Mouse (Mus musculus) neural tube, embryonic 15.5 days (tissue): ENCODE measurements at regions not wholly inside any gene's neighbourhood (a gene's known extent, or its start where the extent isn't known, plus 50 kb on each side); places are given as distances from the start of the nearest gene placed in this dataset.

Experiments
- ATAC-seq: fragments of 200-750 bp; cut with Nextera tagmentation; 2 replicates; pipeline ENCODE4 v1.8.0; 2017; ENCODE audit warnings: mild to moderate bottlenecking, moderate TSS enrichment, moderate library complexity; ENCODE audit not compliant: low FRiP score
- H3K27ac ChIP-seq: fragments of 300-500 bp; sonication (generic); replicated peaks from 2 replicates; pipeline ENCODE4 v1.5.1; 2015; ENCODE audit warnings: mild to moderate bottlenecking, inconsistent platforms
- H3K27me3 ChIP-seq: fragments of 300-500 bp; sonication (generic); replicated peaks from 2 replicates; pipeline ENCODE4 v1.6.1; 2015; ENCODE audit warnings: inconsistent platforms
- H3K36me3 ChIP-seq: fragments of 300-500 bp; sonication (generic); 2 replicates; pipeline ENCODE4 v1.6.1; 2015; ENCODE audit warnings: inconsistent platforms
- H3K4me1 ChIP-seq: fragments of 300-500 bp; sonication (generic); 2 replicates; pipeline ENCODE4 v1.6.1; 2015; ENCODE audit warnings: inconsistent platforms
- H3K4me2 ChIP-seq: fragments of 300-500 bp; sonication (generic); 2 replicates; pipeline ENCODE4 v1.6.1; 2015; ENCODE audit warnings: inconsistent platforms, mild to moderate bottlenecking, moderate library complexity
- H3K4me3 ChIP-seq: fragments of 300-500 bp; sonication (generic); replicated peaks from 2 replicates; pipeline ENCODE4 v1.5.1; 2015; ENCODE audit warnings: mild to moderate bottlenecking, inconsistent platforms
- H3K9ac ChIP-seq: fragments of 300-500 bp; sonication (generic); replicated peaks from 2 replicates; pipeline ENCODE4 v1.6.1; 2015; ENCODE audit warnings: mild to moderate bottlenecking, inconsistent platforms
- H3K9me3 ChIP-seq: fragments of 300-500 bp; sonication (generic); replicated peaks from 2 replicates; pipeline ENCODE4 v1.6.1; 2016; ENCODE audit warnings: inconsistent platforms
- WGBS: fragments of 180-500 bp; shearing (Covaris S2); methylation state at CpG from one replicate; pipeline ENCODE4 v1.1.7; 2015; ENCODE audit warnings: mixed read lengths; 5-methylcytosine and 5-hydroxymethylcytosine counted together

DNA sequence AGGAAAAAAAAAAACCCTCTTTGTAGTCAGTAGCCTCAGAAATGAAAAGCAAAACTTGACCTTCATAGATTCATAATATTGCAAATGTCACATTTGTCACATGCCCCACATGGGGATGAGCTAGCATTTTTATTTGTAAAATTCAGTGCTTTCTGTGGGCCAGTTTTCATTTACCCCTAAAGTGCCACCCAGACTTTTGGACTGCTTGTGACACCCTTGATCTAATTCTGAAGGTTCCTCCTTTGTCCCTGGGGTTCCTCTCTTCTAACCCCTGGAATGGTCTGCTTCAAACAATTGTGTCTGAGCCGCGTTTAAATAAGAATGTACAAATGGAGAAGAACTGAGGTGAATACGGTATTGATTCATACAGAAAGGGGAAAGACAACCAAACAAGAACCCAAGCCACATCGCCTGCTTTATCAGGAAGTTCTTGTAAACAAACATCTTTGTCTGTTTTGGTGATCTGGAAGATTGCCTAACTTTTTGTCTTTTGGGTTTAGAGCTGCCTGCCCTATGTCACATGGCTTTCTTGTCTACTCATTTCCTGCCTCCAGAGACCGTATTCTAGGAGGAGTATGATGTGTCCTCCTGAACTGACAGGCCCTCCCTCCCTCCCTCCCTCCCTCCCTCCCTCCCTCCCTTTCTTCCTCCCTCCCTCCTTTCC lies 203.1 kb upstream of the Gm9833 start:
- peaks cover 14% of the 10 kb centered on the region for H3K4me1 ChIP-seq
- no peak overlapping the region for H3K9ac ChIP-seq
- H3K9me3 ChIP-seq: no peaks in the 10 kb centered on the region
- H3K27ac ChIP-seq: no peak overlapping the region
- no peaks in the 10 kb centered on the region for H3K36me3 ChIP-seq
- no peak overlapping the region for H3K4me3 ChIP-seq
- no peak overlapping the region for H3K4me2 ChIP-seq
- ATAC-seq: no peak
- WGBS: 63% methylated on average over 5 of the region's 5 CpGs
- no peaks in the 10 kb centered on the region for H3K27me3 ChIP-seq

DNA sequence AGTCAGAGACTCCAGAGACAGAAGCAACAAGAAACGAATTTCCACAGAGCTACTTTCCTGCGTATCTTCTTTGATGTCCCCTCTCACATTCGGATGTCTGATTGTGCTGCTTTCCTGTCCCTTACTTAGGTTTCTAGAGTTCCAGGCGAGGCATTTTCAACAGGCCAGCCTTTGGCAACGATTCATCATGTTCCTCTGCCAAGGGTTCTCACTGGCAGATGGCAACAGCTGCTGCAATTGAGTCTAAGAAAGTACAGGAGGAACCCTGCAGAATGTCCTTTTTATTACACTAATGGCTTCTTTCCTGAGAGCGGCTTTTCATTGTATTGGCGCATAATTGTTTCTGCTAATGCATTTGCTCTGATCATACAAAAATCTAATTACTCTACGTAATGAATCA lies 202.3 kb upstream of the Gm9833 start:
- no peaks in the 10 kb centered on the region for H3K9me3 ChIP-seq
- no peak; the same call in 1 of the 2 replicates for ATAC-seq
- no peak overlapping the region for H3K4me2 ChIP-seq
- H3K4me1 ChIP-seq: peaks cover 14% of the 10 kb centered on the region
- no peak overlapping the region for H3K9ac ChIP-seq
- no peak overlapping the region for H3K27ac ChIP-seq
- H3K36me3 ChIP-seq: no peaks in the 10 kb centered on the region
- 22% methylated on average over 8 of the region's 8 CpGs for WGBS
- H3K27me3 ChIP-seq: no peaks in the 10 kb centered on the region
- H3K4me3 ChIP-seq: no peak overlapping the region

DNA sequence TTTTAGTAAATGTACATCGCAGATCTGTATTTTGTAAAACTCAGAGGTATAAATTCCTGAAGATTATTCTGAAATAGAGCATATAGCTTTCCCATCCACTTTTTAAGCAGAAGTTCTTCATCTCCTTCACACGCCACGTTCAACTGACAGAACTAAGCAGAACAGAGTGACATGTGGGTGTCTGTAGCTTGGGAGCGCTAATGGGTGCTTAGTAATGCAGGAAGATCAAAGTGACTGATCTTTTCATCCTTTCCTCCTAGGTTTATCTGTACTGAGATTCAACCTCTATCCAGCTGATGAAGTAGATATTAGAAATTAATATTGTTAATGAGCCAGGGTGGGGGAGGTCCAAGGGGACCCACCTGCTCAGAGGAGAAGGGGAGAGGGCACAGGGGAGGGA lies 201.8 kb upstream of the Gm9833 start:
- Histone ChIP-seq H3K9me3 (no peaks in the 10 kb centered on the region), H3K4me1 (peaks cover 14% of the 10 kb centered on the region), H3K36me3 (no peaks in the 10 kb centered on the region), H3K27ac (no peak overlapping the region), H3K27me3 (no peaks in the 10 kb centered on the region), H3K4me2 (no peak overlapping the region), H3K9ac (no peak overlapping the region), H3K4me3 (no peak overlapping the region)
- 56% methylated on average over 4 of the region's 4 CpGs for WGBS
- no peak for ATAC-seq

DNA sequence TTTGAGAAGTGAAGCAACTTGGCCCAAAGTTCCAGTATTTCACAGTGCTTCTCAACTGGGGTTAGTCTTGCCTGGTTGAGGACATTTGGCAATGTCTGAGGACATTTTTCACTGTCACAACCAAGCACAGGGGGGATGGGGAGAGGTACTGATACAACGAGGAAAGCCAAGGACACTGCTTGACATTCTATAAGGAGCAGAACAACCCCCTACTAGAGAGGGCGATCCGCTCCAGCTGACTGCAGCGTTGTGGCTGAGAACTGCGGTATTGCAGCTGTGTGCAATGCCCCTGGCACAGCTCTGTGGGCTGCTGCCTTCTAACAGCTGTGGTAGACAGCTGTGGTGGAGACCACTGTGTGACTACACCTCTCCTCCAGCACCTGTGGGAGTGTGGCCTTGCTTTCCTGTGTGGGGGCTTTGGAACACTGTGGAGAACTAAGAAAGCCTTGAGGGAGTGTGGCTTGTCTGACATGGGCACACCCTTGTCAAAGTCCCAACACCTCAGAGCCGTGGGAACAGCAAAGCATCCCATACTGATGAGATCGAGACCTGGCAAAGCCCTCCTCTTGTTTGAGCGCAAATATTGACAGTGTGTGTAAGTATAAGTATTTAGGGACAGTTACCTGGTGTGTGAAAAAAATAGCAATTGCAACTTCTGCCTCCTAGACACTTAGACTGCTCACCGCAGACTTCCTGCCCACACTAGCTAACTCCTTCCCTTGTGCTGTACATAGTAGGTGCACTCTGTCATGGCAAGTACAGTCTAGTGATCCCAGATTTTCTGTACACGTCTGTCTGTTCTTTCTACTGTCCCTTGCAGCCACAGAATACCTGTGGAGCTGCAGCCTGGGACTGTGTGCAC lies 200.9 kb upstream of the Gm9833 start:
- Histone ChIP-seq H3K27me3 (no peaks in the 10 kb centered on the region), H3K4me1 (peaks cover 14% of the 10 kb centered on the region), H3K36me3 (no peaks in the 10 kb centered on the region), H3K9ac (no peak overlapping the region), H3K4me2 (no peak overlapping the region), H3K27ac (no peak overlapping the region), H3K4me3 (no peak overlapping the region), H3K9me3 (no peaks in the 10 kb centered on the region)
- 77% methylated on average over 10 of the region's 10 CpGs for WGBS
- peak; percentile 45; the same call in 1 of the 2 replicates for ATAC-seq

DNA sequence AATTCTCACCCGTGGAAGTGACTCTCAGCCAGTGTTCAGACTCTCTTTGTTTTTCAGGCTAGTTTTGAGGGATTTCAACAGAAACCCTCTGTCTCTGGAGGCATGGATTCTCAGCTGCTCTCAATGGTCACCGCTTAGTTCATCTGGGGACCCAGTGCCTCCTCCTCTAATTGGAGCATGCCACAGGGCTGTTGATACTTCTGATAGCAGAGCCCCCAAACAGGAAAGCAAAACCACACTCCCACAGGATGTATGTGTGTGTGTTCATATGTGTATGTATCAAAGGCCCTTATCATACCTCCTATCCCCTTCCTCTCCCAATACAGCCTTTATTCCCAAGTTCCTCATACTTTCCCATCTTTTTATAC lies 200.3 kb upstream of the Gm9833 start:
- H3K36me3 ChIP-seq: no peaks in the 10 kb centered on the region
- no peak overlapping the region for H3K4me3 ChIP-seq
- H3K27me3 ChIP-seq: no peaks in the 10 kb centered on the region
- no peaks in the 10 kb centered on the region for H3K9me3 ChIP-seq
- no peak overlapping the region for H3K4me2 ChIP-seq
- ATAC-seq: no peak
- 93% methylated on average over 2 of the region's 2 CpGs for WGBS
- H3K27ac ChIP-seq: no peak overlapping the region
- H3K4me1 ChIP-seq: peaks cover 14% of the 10 kb centered on the region
- no peak overlapping the region for H3K9ac ChIP-seq

DNA sequence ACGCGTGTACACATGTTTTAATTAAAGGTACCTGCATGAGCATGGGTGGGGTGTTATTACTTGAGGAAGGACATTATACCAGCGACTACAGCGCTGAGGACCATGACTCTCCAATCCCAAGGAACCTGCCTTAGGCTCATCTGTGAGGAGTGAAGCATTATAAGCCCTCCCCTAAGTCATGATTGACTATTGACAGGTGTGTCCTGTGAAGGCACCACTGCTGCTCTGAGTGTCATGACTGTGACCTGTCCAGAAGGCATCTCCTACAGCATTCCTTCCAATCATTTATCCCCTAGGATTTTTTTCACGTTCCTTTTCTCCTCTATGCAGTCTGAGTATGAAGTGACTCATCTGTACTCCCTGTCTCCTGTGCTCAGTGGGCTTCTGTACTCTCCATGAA lies 199.9 kb upstream of the Gm9833 start:
- no peak overlapping the region for H3K27ac ChIP-seq
- no peaks in the 10 kb centered on the region for H3K27me3 ChIP-seq
- peaks cover 14% of the 10 kb centered on the region for H3K4me1 ChIP-seq
- ATAC-seq: no peak
- no peaks in the 10 kb centered on the region for H3K9me3 ChIP-seq
- H3K4me2 ChIP-seq: no peak overlapping the region
- no peaks in the 10 kb centered on the region for H3K36me3 ChIP-seq
- H3K4me3 ChIP-seq: no peak overlapping the region
- H3K9ac ChIP-seq: no peak overlapping the region
- WGBS: 90% methylated on average over 5 of the region's 5 CpGs

DNA sequence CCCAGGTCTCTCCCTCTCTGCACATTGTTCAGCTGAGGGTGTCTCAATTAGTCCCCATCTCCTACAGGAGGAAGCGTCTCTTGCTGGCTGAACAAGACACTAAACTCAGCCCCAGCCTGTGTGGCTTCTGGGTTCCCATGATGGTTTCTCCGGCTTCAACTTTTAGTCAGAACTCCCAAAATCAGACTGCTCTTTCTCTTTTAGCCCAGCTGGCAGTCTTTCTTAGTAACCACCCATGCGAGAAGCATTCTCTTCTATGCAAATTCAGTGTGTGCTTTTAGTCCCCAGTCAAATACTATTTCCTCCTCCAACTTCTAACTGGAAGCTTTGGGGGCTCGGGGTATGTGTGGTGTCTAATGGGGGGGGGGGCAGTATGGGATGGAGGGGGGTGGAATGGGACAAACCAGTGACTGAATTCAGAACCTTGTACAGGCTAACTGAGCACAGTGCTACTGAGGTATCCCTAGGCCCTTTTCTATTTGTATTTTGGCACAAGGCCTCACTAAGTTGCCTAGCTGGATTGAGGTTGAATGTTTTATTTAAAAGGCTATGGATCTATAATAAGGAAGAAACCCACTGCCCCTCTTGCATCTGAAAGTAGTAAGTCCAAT lies 194.9 kb upstream of the Gm9833 start:
- Histone ChIP-seq H3K4me3 (no peak overlapping the region), H3K9ac (no peak overlapping the region), H3K4me2 (no peak overlapping the region), H3K27ac (no peak overlapping the region), H3K4me1 (no peaks in the 10 kb centered on the region), H3K36me3 (no peaks in the 10 kb centered on the region), H3K27me3 (no peaks in the 10 kb centered on the region), H3K9me3 (no peaks in the 10 kb centered on the region)
- no peak for ATAC-seq
- 36% methylated on average over 4 of the region's 4 CpGs for WGBS

DNA sequence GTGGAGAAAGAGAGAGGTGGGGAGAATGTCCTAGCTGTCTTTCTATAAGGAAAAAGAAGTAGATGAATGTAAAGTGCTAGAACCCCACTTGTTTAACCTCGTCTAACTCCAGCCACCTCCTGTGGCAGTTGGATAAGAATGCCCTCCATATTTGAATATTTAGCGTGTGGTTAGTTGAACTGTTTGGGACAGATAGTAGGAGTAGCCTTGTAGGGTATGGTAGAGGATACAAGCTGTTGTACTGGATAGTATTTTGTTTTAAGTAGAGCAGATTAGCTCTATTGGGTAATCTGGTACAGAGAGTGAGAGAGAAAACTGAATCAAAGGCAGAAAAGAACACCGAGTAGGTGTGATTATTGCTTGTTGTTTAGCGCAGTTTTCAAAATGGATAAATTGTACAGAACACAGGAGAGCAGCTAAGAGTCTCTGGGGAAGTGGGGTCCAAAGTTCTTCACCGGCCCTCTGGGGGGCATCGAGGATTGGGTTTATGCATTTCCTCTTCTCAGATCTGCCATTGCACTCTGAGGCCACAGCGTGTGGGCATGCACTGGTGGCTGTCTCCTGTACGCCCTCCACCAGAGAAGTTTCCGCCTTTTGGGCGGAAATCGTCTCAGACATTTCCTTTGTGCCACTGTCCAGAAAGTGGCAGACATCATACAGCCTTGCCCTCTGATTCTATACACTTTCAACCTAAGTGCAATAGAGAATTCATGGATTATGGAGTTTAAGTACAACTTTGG lies 192.3 kb upstream of the Gm9833 start:
- no peak for ATAC-seq
- Histone ChIP-seq H3K9ac (no peak overlapping the region), H3K27ac (no peak overlapping the region), H3K9me3 (no peaks in the 10 kb centered on the region), H3K4me2 (no peak overlapping the region), H3K4me3 (no peak overlapping the region), H3K27me3 (no peaks in the 10 kb centered on the region), H3K4me1 (no peaks in the 10 kb centered on the region), H3K36me3 (no peaks in the 10 kb centered on the region)
- 94% methylated on average over 11 of the region's 11 CpGs for WGBS

DNA sequence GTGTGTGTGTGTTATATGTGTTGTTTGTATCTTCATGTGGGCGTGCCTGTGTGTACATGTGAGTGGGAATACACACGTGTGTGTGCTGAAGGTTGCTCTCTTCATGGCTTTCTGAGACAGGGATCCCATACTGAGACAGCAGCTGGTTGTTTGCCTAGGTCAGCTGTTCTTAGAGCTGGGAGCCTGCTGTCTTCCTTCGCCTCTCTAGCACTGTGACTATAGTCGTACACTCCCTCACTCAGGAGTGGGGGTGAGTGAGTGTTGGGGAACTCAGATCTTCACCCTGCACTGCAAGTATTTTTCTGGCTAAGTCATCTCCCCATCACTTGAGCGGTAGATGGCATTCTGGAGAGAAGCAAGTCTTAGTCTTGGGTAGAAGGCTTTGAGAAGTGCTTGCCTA lies 191.6 kb upstream of the Gm9833 start:
- no peak for ATAC-seq
- H3K36me3 ChIP-seq: no peaks in the 10 kb centered on the region
- H3K9ac ChIP-seq: no peak overlapping the region
- H3K27me3 ChIP-seq: no peaks in the 10 kb centered on the region
- H3K4me2 ChIP-seq: no peak overlapping the region
- H3K4me1 ChIP-seq: no peaks in the 10 kb centered on the region
- H3K4me3 ChIP-seq: no peak overlapping the region
- 82% methylated on average over 5 of the region's 5 CpGs for WGBS
- H3K9me3 ChIP-seq: no peaks in the 10 kb centered on the region
- no peak overlapping the region for H3K27ac ChIP-seq

DNA sequence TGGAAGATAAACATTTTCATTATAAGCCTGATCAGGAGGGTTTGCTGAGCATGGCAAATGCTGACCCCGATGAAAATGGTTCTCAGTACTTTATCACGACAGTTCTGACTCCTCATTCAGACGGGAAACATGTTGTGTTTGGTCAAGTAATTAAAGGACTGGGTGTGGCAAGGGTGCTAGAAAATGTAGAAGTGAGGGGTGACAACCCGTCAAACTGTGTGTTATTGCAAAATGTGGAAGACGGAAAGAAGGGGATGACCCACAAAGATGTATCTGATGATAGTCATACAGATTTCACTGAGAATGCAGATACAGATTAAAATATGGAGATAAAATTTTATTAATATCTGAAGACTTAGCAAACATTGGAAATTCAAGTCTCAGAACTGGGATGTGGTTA lies 186.2 kb upstream of the Gm9833 start:
- H3K9ac ChIP-seq: no peak overlapping the region
- H3K4me3 ChIP-seq: no peak overlapping the region
- no peaks in the 10 kb centered on the region for H3K27me3 ChIP-seq
- no peak overlapping the region for H3K27ac ChIP-seq
- ATAC-seq: no peak
- no peak overlapping the region for H3K4me2 ChIP-seq
- no peaks in the 10 kb centered on the region for H3K36me3 ChIP-seq
- H3K9me3 ChIP-seq: no peaks in the 10 kb centered on the region
- 90% methylated on average over 5 of the region's 5 CpGs for WGBS
- no peaks in the 10 kb centered on the region for H3K4me1 ChIP-seq

DNA sequence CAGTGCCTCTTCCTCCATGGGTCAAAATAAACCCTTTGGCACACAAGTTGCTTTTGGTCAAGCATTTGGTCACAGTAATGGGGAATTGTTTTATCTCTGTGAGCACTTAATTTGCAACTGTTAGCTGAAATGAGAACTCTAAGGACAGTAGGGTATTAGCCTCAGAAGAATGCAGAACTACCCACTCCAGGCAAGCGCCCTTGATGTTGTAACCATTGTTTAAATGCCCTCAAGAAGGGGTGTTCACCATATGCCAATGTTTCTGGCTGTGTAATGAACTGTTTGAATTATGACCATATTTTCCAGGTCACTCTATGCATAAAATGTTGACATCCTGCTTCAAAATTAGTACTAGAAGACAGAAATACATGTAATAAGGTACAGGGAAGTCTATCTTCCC lies 174.6 kb upstream of the Gm9833 start:
- ATAC-seq: no peak
- Histone ChIP-seq H3K4me1 (no peaks in the 10 kb centered on the region), H3K27me3 (no peaks in the 10 kb centered on the region), H3K4me2 (no peak overlapping the region), H3K27ac (no peak overlapping the region), H3K9me3 (no peaks in the 10 kb centered on the region), H3K4me3 (no peak overlapping the region), H3K9ac (no peak overlapping the region), H3K36me3 (no peaks in the 10 kb centered on the region)
- 92% methylated on average over 1 of the region's 1 CpGs for WGBS
